15 mouse cellular contexts compared by ENCODE assay signal in genomic region chr11:30155887-30156286, GRCm38 (mm10).
DNase-seq lines count a peak whose midpoint lies in the region; ATAC-seq and TF ChIP-seq lines count a peak whose summit lies in the region.
"Had no signal": no experiment of that assay in that cellular context is flagged by ENCODE, and none has a peak within 500 bp of the region (broad histone marks: within the 10 kb centered on the region; RNA-seq: fewer than 3 reads in every experiment).

No protein-coding gene starts in this region.

- no peak for TF ChIP-seq CTCF in hindbrain, postnatal 0 days (IDR thresholded peaks at IDR 0.05; ENCODE audit: low read depth)

- H3K4me1 ChIP-seq in hindbrain, postnatal 0 days (ENCODE audit: insufficient read depth, low read length) = peaks cover 20% of the 10 kb centered on the region
- H3K4me1 ChIP-seq in hindbrain, embryonic 14.5 days (replicated peaks; ENCODE audit: control insufficient read depth, insufficient read depth, low read length) = peaks cover 11% of the 10 kb centered on the region; the same call in 1 of the 2 replicates
- H3K4me1 ChIP-seq in heart, embryonic 15.5 days (replicated peaks) = peaks cover 84% of the 10 kb centered on the region

- H3K36me3 ChIP-seq in hindbrain, postnatal 0 days (ENCODE audit: insufficient read depth, low read length) = peaks cover 15% of the 10 kb centered on the region
- peaks cover 50% of the 10 kb centered on the region for H3K36me3 ChIP-seq in hindbrain, embryonic 14.5 days (replicated peaks; ENCODE audit: control insufficient read depth, insufficient read depth)
- H3K36me3 ChIP-seq in heart, embryonic 15.5 days = peaks cover 49% of the 10 kb centered on the region

- no peak overlapping the region for H3K27ac ChIP-seq in hindbrain, postnatal 0 days
- no peak overlapping the region for H3K27ac ChIP-seq in hindbrain, embryonic 14.5 days
- peak overlapping the region; percentile 58 for H3K27ac ChIP-seq in heart, embryonic 15.5 days
- H3K27ac ChIP-seq: hindbrain, embryonic 13.5 days; stomach, postnatal 0 days had no signal

- no peak overlapping the region for H3K9ac ChIP-seq in hindbrain, postnatal 0 days (replicated peaks; ENCODE audit: low read length)
- no peak overlapping the region for H3K9ac ChIP-seq in hindbrain, embryonic 14.5 days
- no peak overlapping the region for H3K9ac ChIP-seq in heart, embryonic 15.5 days
- H3K9ac ChIP-seq: hindbrain, embryonic 13.5 days had no signal

- 64% methylated on average over 2 of the region's 2 CpGs for WGBS in hindbrain, postnatal 0 days
- 77% methylated on average over 2 of the region's 2 CpGs for WGBS in hindbrain, embryonic 14.5 days
- WGBS in heart, embryonic 15.5 days = 54% methylated on average over 2 of the region's 2 CpGs

- H3K27me3 ChIP-seq in hindbrain, postnatal 0 days (ENCODE audit: insufficient read depth, low read length) = no peaks in the 10 kb centered on the region
- no peaks in the 10 kb centered on the region for H3K27me3 ChIP-seq in hindbrain, embryonic 14.5 days (ENCODE audit: control insufficient read depth, insufficient read depth, low read length)
- H3K27me3 ChIP-seq in heart, embryonic 15.5 days = no peaks in the 10 kb centered on the region
- H3K27me3 ChIP-seq: hindbrain, embryonic 13.5 days had no signal

- H3K9me3 ChIP-seq in hindbrain, postnatal 0 days (ENCODE audit: low read length) = no peaks in the 10 kb centered on the region
- no peaks in the 10 kb centered on the region for H3K9me3 ChIP-seq in hindbrain, embryonic 14.5 days (ENCODE audit: control insufficient read depth, low read length)
- no peaks in the 10 kb centered on the region for H3K9me3 ChIP-seq in heart, embryonic 15.5 days (replicated peaks)
- H3K9me3 ChIP-seq: hindbrain, embryonic 13.5 days had no signal

- no peak overlapping the region for H3K4me3 ChIP-seq in hindbrain, postnatal 0 days (ENCODE audit: low read length)
- H3K4me3 ChIP-seq in hindbrain, embryonic 14.5 days (replicated peaks; ENCODE audit: low read length) = no peak overlapping the region
- no peak overlapping the region for H3K4me3 ChIP-seq in heart, embryonic 15.5 days
- H3K4me3 ChIP-seq: hindbrain, embryonic 13.5 days had no signal

- no peak for ATAC-seq in hindbrain, postnatal 0 days
- ATAC-seq in hindbrain, embryonic 14.5 days (ENCODE audit: low FRiP score) = no peak
- ATAC-seq in heart, embryonic 15.5 days (replicated peaks; ENCODE audit: insufficient number of reproducible peaks, insufficient read depth, low FRiP score, low read depth) = no peak
- ATAC-seq: forebrain, embryonic 16.5 days had no signal

- DNase-seq in cerebellum, adult 9-10 months = peak; percentile 64
- no peak for DNase-seq in cerebellum, adult 11 months
- DNase-seq in hindbrain, postnatal 0 days (ENCODE audit: low spot score) = peak; percentile 60
- no peak for DNase-seq in hindbrain, embryonic 14.5 days (ENCODE audit: low spot score)
- peak; percentile 66 for DNase-seq in Muller cell, postnatal 12 days (ENCODE audit: inconsistent ontology term)
- DNase-seq in B cell, adult 2 months = no peak
- DNase-seq in ovary, adult 18-20 months (ENCODE audit: low spot score) = no peak
- DNase-seq: adrenal gland, postnatal 25 days; cerebellum, postnatal 36 days; gastrocnemius, postnatal 36 days had no signal

- no peak overlapping the region for H3K4me2 ChIP-seq in hindbrain, postnatal 0 days (ENCODE audit: low read depth, low read length)
- no peak overlapping the region for H3K4me2 ChIP-seq in hindbrain, embryonic 14.5 days (replicated peaks)
- H3K4me2 ChIP-seq in heart, embryonic 15.5 days = no peak overlapping the region
- H3K4me2 ChIP-seq: hindbrain, embryonic 13.5 days; midbrain, embryonic 11.5 days had no signal

Comparison
In these comparisons a context has a peak if more than half of its experiments do, and no peak if none do; other contexts are left out.
1. DNase-seq: peak in cerebellum, adult 9-10 months (single experiment), hindbrain, postnatal 0 days (single experiment) and Muller cell, postnatal 12 days (single experiment); none in cerebellum, adult 11 months (single experiment), hindbrain, embryonic 14.5 days (single experiment), B cell, adult 2 months (0 of 2) and ovary, adult 18-20 months (single experiment).